Mouse (Mus musculus) bone marrow macrophage, adult 2 months (primary cell): ENCODE data around the gene Aar2.

Experiments used
- CTCF ChIP-seq: IDR thresholded peaks from 2 replicates; pipeline ENCODE4 v1.5.1; 2012; ENCODE audit warnings: low read depth, mild to moderate bottlenecking, low read length, moderate library complexity
- POLR2A ChIP-seq: IDR thresholded peaks from 2 replicates; pipeline ENCODE4 v1.6.1; 2012; ENCODE audit warnings: mild to moderate bottlenecking, low read depth, low read length, borderline replicate concordance

DNA sequence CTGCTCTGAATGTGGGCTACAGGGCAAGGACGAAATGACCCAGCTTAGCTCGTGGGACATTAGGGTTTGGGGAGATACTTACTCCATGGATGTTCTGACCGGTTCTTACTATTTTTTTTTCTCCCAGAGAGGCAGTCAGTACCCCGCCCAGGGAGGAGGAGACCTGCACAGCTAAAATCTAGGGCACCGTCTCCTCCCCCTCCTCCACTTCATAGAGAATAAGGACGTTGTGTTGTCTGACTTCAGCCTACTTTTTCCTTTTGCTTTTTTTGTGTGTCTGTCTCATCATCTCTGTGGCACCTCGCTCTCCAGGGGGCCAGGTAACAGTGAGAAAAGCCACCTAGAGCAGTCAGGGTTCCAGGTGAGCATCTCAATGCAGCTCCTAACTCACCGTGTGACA lies 5.0 kb upstream of the Aar2 start:
- TF ChIP-seq CTCF (no peak), POLR2A (no peak)
